Mouse (Mus musculus): ENCODE results near the gene Fam214a.

DNA sequence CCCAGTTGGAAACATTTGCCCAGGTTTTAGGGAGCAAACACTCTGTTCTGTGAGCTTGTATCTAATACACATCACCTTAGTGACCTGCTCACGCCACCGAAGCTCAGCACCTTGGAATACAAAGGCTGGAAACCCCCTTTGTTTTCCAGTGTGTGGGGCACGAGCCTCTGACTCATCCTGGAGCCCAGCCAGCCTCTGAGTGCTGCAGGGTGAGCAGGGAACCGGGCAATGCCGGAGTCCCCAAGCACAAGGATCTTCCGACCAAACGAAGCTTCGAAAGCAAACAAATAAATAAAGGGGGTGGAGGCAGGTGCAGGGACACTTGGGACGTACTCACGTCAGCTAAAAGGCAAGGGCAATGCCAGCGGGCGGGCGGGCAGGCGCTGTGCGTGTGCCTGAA is 43.4 kb upstream of the Fam214a start:
- TF ChIP-seq CTCF (IDR thresholded peaks at IDR 0.05; ENCODE audit: control insufficient read depth, insufficient read depth, insufficient read length): no peak
- TF ChIP-seq FOSL1 (IDR thresholded peaks at IDR 0.05; ENCODE audit: insufficient read depth, low read length, poor library complexity, severe bottlenecking): no peak
- TF ChIP-seq CEBPB (IDR thresholded peaks at IDR 0.05; ENCODE audit: low read depth): no peak
- no peak for TF ChIP-seq MAX (IDR thresholded peaks at IDR 0.05)
- TF ChIP-seq USF1 (IDR thresholded peaks at IDR 0.05; ENCODE audit: low read depth): no peak
- no peak for TF ChIP-seq MYOG (IDR thresholded peaks at IDR 0.05; ENCODE audit: control insufficient read depth, extremely low read depth, insufficient read length)
- no peak for TF ChIP-seq MYOD1 (IDR thresholded peaks at IDR 0.05; ENCODE audit: control insufficient read depth, insufficient read length, low read depth)
